Mouse (Mus musculus) heart, embryonic 11.5 days (tissue): ENCODE data around the gene Cacna1d. TPM values are rescaled to one million over a fixed set of nuclear protein-coding genes. Genes with fewer than 3 reads are reported as not detected.
A peak's percentile ranks its signal among the peaks of the same experiment; 100 is the strongest.

ENCODE experiments used
- ATAC-seq: fragments of 200-750 bp; cut with Nextera tagmentation; replicated peaks from 2 replicates; pipeline ENCODE4 v1.8.0; 2017; ENCODE audit warnings: moderate library complexity; ENCODE audit not compliant: insufficient number of reproducible peaks, low FRiP score, low TSS enrichment
- H3K27ac ChIP-seq: fragments of 300-500 bp; sonication (generic); 2 replicates; pipeline ENCODE4 v1.5.1; 2014; ENCODE audit warnings: mild to moderate bottlenecking, low read depth, low read length
- H3K27me3 ChIP-seq: fragments of 300-500 bp; sonication (generic); 2 replicates; pipeline ENCODE4 v1.6.1; 2014; ENCODE audit warnings: mild to moderate bottlenecking, low read length, mixed read lengths; ENCODE audit not compliant: control insufficient read depth, insufficient read depth
- H3K36me3 ChIP-seq: fragments of 300-500 bp; sonication (generic); 2 replicates; pipeline ENCODE4 v1.6.1; 2014; ENCODE audit warnings: mild to moderate bottlenecking, low read length, moderate library complexity, mixed read lengths; ENCODE audit not compliant: control insufficient read depth, insufficient read depth
- H3K4me1 ChIP-seq: fragments of 300-500 bp; sonication (generic); 2 replicates; pipeline ENCODE4 v1.6.1; 2014; ENCODE audit warnings: low read length; ENCODE audit not compliant: control insufficient read depth, insufficient read depth
- H3K4me2 ChIP-seq: fragments of 300-500 bp; sonication (generic); 2 replicates; pipeline ENCODE4 v1.6.1; 2014; ENCODE audit warnings: mild to moderate bottlenecking, moderate library complexity
- H3K4me3 ChIP-seq: fragments of 300-500 bp; sonication (generic); 2 replicates; pipeline ENCODE4 v1.5.1; 2014; ENCODE audit warnings: low read depth, low read length
- H3K9ac ChIP-seq: fragments of 300-500 bp; sonication (generic); 2 replicates; pipeline ENCODE4 v1.6.1; 2014; ENCODE audit warnings: mild to moderate bottlenecking, low read depth, low read length, moderate library complexity
- H3K9me3 ChIP-seq: fragments of 300-500 bp; sonication (generic); replicated peaks from 2 replicates; pipeline ENCODE4 v1.6.1; 2016; ENCODE audit warnings: low read length; ENCODE audit not compliant: control insufficient read depth
- WGBS: fragments of 180-500 bp; shearing (Covaris S2); extraction: QIAGEN DNeasy Blood & Tissue Kit; methylation state at CpG from one replicate; pipeline ENCODE4 v1.1.7; 2014; ENCODE audit not compliant: insufficient replicate concordance; 5-methylcytosine and 5-hydroxymethylcytosine counted together
- polyA plus RNA-seq: library from polyadenylated mRNA; unstranded; fragments of >200 nt; fragmentation: Nextera tagmentation; extraction: Ambion mirVana; gene quantifications from 2 replicates; pipeline ENCODE4 v1.2.1, GENCODE M21; 2014

The Cacna1d gene
- polyA plus RNA-seq, 1 experiment from 2014 or later = 17.5 TPM

GRCm38 (mm10) chr14:30405456-30406225 is 85.6 kb downstream of the Cacna1d start:
- Histone ChIP-seq H3K9ac (peak overlapping the region; percentile 23), H3K4me3 (0 out of 2 replicates have a peak overlapping the region, but pooled peaks have one; percentile 22), H3K4me2 (peak overlapping the region; percentile 49), H3K27ac (peak overlapping the region; percentile 78), H3K9me3 (no peaks in the 10 kb centered on the region), H3K27me3 (no peaks in the 10 kb centered on the region), H3K4me1 (peaks cover 15% of the 10 kb centered on the region), H3K36me3 (no peaks in the 10 kb centered on the region)
- WGBS = 25% methylated on average over 8 of the region's 8 CpGs
- ATAC-seq = no peak

DNA sequence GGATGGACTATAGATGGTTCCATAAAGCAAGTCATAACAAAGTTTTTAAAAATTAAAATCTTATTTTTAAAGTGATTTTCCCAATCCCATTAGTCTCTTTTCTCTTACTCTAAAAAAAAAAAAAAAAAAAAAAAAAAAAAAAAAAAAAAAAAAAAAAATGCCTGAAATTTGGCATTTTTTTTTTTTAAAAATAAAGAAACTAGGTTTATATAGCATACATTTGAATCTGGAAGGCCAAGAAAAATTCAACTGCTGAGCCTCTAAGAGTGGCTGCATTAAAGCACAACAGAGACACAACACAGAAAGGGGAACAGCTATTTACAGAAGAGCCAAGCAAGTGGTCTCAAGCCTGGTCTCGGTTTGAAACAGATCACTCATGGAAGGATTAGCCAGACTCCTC is 112.9 kb downstream of the Cacna1d start:
- 69% methylated on average over 1 of the region's 1 CpGs for WGBS
- no peaks in the 10 kb centered on the region for H3K9me3 ChIP-seq
- H3K4me3 ChIP-seq = no peak overlapping the region
- H3K4me1 ChIP-seq = no peaks in the 10 kb centered on the region
- no peak overlapping the region for H3K27ac ChIP-seq
- H3K36me3 ChIP-seq = no peaks in the 10 kb centered on the region
- H3K9ac ChIP-seq = no peak overlapping the region
- ATAC-seq = no peak
- no peaks in the 10 kb centered on the region for H3K27me3 ChIP-seq
- no peak overlapping the region for H3K4me2 ChIP-seq

DNA sequence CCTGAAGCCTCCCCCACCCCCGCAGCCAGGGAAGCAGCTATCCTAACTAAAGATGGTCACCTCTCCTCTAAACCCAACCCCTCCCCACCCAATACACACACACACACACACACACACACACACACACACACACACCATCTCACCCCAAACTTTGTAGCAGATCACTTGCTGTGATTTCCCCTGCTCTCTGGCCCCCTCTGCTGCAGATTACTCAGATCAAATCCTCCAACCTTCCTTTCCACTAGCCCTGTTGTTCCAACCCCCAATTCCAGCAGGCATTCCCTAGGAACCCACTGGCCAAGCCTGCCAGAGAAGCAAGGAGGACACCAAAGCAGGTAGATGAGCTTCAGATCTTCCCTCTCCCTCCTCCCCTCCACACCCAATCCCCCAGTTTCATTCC is 118.4 kb downstream of the Cacna1d start:
- H3K27me3 ChIP-seq = no peaks in the 10 kb centered on the region
- no peaks in the 10 kb centered on the region for H3K4me1 ChIP-seq
- no peak overlapping the region for H3K27ac ChIP-seq
- no peaks in the 10 kb centered on the region for H3K36me3 ChIP-seq
- no peak overlapping the region for H3K4me2 ChIP-seq
- H3K9me3 ChIP-seq = no peaks in the 10 kb centered on the region
- H3K9ac ChIP-seq = no peak overlapping the region
- 17% methylated on average over 1 of the region's 1 CpGs for WGBS
- no peak for ATAC-seq
- H3K4me3 ChIP-seq = no peak overlapping the region

- Histone ChIP-seq H3K27me3 (no peaks in the 10 kb centered on the region), H3K4me3 (no peak overlapping the region), H3K36me3 (no peaks in the 10 kb centered on the region), H3K4me2 (no peak overlapping the region), H3K4me1 (no peaks in the 10 kb centered on the region), H3K9me3 (no peaks in the 10 kb centered on the region), H3K27ac (no peak overlapping the region), H3K9ac (no peak overlapping the region)
- WGBS = 60% methylated on average over 2 of the region's 2 CpGs
- ATAC-seq = no peak
Measured at GRCm38 (mm10) chr14:30371070-30371469, 120.2 kb downstream of the Cacna1d start.

DNA sequence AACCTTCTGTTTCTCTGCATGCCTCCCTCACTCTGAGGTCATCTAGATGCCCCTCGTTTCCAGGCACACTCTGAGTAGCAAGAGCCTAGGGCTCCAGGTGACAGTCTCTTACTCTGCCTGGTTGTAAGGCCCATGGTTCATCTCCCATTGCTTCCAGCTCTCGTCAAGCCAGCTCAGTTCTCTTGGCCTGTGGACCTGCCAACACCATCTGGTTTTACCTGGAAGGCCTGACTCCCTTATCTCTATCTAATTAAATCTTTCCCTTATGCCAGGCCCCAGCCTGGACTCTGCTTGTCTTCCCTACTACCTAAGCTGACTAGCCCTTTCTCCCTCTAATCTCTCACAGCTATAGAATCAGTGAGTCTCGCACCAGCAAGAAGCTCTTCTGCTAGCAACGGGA is 124.2 kb downstream of the Cacna1d start:
- no peaks in the 10 kb centered on the region for H3K36me3 ChIP-seq
- H3K4me1 ChIP-seq = no peaks in the 10 kb centered on the region
- WGBS = 57% methylated on average over 4 of the region's 4 CpGs
- no peak overlapping the region for H3K4me3 ChIP-seq
- H3K9me3 ChIP-seq = no peaks in the 10 kb centered on the region
- no peaks in the 10 kb centered on the region for H3K27me3 ChIP-seq
- no peak overlapping the region for H3K27ac ChIP-seq
- no peak overlapping the region for H3K9ac ChIP-seq
- ATAC-seq = no peak
- H3K4me2 ChIP-seq = no peak overlapping the region

- Histone ChIP-seq H3K9ac (no peak overlapping the region), H3K4me2 (no peak overlapping the region), H3K27me3 (no peaks in the 10 kb centered on the region), H3K4me3 (no peak overlapping the region), H3K4me1 (no peaks in the 10 kb centered on the region), H3K27ac (no peak overlapping the region), H3K9me3 (no peaks in the 10 kb centered on the region), H3K36me3 (no peaks in the 10 kb centered on the region)
- no peak for ATAC-seq
- WGBS = 80% methylated on average over 5 of the region's 5 CpGs
Measured at GRCm38 (mm10) chr14:30365866-30366265, 125.4 kb downstream of the Cacna1d start.

- no peak for ATAC-seq
- no peaks in the 10 kb centered on the region for H3K36me3 ChIP-seq
- WGBS = 54% methylated on average over 3 of the region's 3 CpGs
Measured at GRCm38 (mm10) chr14:30363487-30364167, 127.6 kb downstream of the Cacna1d start.

GRCm38 (mm10) chr14:30362370-30362769 is 128.9 kb downstream of the Cacna1d start:
- no peaks in the 10 kb centered on the region for H3K4me1 ChIP-seq
- H3K4me2 ChIP-seq = no peak overlapping the region
- no peaks in the 10 kb centered on the region for H3K9me3 ChIP-seq
- ATAC-seq = no peak
- WGBS = 64% methylated on average over 4 of the region's 4 CpGs
- no peak overlapping the region for H3K4me3 ChIP-seq
- no peak overlapping the region for H3K27ac ChIP-seq
- H3K9ac ChIP-seq = no peak overlapping the region
- H3K27me3 ChIP-seq = no peaks in the 10 kb centered on the region
- H3K36me3 ChIP-seq = no peaks in the 10 kb centered on the region

More at GRCm38 (mm10) chr14:30363487-30364167, 127.6 kb downstream of the Cacna1d start:
- Histone ChIP-seq H3K9me3 (no peaks in the 10 kb centered on the region), H3K9ac (no peak overlapping the region), H3K27ac (no peak overlapping the region), H3K4me1 (no peaks in the 10 kb centered on the region), H3K4me2 (no peak overlapping the region), H3K4me3 (no peak overlapping the region), H3K27me3 (no peaks in the 10 kb centered on the region)
